Mouse (Mus musculus) kidney, adult 18-20 months (tissue): Measurements from ENCODE around the gene Dnhd1.
"Not testable (repeated sequence)": the region's sequence is repeated elsewhere in the genome, so short reads cannot be mapped to it uniquely, and the experiment has no call there.

Experiments
- DNase-seq: peaks from one replicate; pipeline ENCODE4 v3.0.0; 2021

Gene Dnhd1

DNA sequence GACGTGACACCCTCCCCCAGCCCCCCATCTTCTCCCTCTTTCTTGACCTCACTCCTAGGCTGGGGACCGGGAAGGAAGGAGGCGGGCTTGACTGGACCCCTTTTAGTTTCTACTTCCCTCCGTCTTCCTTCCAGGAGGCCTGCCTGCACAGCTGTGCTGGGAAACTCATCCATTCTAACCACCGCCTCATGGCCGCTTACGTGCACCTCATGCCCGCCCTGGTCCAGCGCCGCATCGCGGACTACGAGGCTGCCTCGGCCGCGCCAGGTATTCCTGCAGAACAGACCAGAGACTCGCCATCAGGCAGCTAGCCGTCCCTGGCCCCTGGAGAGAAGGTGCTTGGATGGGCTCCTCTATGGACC lies 9.8 kb upstream of the Dnhd1 start:
- DNase-seq = peak; percentile 45

DNA sequence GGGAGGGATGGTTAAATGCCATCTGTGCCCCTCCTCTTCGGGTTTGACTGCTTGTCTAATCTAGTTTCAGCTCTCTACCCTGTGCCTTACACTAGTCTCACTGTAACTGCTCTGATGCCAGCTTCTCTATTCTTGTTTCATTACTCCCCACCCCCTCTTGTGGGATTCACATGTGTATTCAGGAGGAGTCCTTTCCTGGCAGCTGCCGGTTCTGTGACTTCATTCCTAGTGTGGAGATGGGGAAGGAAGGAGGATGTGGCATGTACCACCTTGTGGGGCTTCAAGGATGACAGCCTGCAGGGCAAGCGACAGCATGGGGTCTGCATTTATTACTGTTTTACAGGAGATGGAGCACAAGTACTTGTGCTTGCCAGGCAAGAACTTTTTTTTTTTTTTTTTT lies 8.7 kb upstream of the Dnhd1 start:
- DNase-seq = no peak

DNA sequence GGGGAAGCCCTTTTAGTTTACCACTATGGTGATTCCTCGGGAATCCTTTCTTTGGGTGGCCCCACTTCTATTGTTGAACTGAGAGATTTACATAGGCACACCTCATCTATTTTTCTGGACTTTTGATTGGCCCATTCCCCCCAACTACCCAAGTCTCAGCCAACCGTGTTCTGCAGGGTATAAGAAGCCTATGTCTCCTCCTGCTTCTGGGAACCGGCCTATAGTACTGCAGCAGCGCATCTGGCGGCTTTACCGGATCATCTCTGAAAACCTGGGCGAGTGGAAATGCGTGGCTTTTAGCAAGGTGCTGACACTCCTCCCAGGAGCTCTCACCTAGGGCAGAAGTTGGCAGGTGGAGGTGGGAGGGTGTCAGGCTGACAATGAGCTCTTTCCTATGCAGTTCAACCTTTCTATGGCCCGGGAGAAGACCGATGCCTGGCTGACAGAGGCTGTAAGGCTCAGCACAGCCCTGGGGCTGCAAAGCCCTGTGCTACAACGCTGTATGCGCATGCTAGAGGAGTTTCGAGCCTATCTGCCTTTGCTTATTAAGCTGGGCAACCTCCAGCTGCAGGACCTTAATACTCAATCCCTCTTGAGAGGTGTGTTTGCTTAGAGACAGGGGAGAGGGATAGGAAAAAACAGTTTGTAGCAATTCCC lies 35.0 kb downstream of the Dnhd1 start:
- no peak for DNase-seq

DNA sequence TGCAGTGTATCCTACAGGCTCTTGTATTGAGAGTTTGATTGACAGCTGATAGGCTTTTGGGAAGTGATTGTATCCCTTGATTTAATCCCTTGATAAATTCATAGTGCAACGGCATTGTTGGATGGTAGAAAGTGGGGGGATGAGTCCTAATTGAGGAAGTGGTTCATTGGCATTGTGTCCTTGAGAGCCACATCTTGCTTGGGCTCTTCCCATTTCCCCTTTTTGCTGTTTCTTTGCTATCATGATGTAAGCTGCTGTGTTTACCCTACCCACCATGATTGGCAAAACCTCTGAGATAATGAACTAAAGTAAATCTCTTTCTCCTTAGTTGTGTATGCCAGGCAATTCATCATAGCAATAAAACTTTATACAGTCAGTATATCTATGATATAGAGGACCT lies 40.2 kb downstream of the Dnhd1 start:
- no peak for DNase-seq

DNA sequence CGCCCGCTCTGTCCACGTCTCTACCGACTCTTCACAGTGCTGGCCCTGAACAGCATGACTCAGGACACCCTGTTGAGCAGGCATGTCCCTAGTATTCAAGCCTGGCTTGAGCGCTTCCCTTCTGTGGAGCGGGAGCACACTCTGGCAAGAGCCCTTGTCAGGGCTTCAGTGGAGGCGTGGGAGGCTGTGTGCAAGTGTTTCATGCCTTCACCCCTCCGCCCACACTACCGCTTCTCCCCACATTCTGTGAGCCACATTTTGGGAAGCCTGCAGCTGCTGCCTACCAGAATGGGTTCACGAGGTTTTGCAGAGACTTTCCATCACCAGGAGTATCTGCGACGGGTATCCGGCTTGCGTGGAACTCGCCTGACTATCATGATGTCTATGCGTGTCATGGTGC lies 52.6 kb downstream of the Dnhd1 start:
- no peak for DNase-seq

DNA sequence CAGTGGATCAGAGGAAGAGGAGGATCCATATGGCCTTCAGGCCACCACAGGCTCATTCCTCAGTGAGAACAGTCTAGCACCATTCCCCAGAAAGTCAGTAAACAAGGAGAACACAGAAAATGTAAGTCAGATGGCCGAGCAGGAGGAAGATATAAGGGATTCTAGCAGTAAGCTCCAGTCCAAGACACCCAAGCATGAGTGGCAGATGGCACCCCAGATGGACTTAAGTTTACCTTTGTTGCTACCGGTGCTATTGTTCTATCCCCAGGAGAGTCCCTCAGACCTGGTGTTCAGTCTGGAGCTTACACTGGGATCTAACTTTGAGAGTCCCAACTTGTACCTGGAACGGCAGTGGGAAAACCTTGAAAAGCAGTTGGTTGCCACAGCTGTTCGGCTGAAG lies 53.2 kb downstream of the Dnhd1 start:
- DNase-seq = no peak

DNA sequence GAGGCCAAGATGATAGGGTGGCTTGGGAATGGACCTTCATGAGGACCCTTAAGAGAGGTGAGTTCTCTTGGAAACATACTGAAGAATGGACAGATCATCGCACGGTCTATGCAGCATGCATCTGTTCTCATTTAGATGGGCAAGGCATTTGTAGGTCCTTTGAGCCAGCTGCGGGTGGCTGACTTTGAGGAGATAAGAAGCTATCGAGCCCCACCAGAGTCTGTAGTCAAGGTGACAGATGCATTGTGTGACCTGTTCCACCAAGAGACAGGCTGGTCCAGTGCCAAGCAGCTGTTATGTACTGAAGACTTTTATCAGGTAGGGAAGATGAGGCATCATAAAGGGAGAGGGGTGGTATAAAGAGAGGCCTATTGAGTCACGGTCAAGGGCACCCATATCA lies 58.1 kb downstream of the Dnhd1 start:
- DNase-seq = no peak

DNA sequence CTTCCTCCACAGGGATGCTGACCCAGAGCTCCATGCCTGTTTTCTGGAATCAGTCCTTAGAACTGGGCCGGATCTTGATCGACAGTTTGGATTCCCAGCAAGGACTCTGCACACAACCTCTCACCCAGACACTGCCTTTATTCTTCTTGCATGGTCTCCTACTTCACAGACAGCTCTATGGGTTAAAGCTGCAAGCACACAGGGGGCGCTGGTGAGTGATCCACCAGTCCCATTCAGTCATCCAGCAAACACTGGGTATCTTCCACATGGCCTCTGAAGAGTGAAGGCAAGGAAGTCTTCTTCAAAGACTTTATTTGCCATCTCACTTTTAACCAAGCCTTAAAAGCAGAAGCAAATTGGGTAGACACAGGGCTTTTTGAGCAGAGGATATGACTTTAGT lies 64.7 kb downstream of the Dnhd1 start:
- DNase-seq = no peak

DNA sequence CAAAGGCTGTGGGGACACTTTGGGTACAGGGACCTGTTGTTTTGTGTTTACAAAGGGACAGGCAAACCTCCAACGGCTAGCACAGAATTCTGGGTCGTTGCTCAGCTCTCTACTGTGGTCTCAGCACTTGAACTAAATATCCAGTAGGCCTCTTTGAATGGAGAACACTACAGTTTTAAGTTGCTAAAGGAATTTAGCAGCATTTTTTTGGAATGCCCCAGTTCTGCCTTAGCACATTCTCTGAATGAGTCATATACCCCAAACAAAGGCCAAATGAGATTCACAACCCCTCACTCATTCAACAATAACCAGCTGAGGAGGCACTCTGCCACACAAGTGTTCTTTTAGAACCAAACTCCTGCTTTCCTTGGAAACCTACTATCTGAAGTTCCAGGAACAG lies 71.3 kb downstream of the Dnhd1 start:
- DNase-seq = no peak

DNA sequence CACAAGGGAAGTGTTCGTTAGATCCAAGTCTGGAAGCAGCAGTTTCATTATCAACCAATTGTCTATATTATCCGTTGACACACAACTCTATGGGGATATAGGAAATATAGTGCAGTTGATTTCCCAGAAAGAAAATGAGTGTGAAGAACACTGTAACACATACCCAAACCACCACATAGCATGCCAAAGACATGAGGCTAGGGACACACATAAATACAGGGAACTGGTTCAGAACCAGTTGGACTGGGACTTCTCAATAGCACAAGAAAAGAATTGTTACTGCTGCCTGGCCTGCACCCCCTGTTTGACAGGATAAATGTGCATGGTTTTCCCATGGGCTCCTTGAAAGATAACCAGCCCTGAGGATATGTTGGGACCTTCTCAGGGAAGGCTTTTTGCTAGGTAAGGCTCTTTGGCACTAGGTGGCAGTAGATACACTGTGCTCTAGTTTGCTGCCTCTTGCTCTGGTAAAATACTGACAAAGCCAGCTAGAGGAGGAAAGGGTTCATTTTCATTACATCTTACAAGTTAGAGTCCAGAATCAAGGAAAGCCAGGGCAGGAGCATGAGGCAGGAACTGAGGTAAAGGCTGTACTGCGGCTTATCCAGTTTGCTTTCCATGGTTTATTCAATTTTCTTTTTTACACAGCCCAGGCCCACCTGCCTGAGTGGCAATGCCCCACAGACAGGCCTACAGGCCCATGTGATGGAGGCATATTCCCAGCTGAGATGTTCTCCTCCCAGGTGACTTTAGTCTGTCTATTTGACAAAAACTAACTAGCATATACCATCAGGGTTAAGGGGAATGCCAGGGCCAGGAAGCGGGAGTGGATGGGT lies 75.7 kb downstream of the Dnhd1 start:
- DNase-seq = peak; percentile 46

DNA sequence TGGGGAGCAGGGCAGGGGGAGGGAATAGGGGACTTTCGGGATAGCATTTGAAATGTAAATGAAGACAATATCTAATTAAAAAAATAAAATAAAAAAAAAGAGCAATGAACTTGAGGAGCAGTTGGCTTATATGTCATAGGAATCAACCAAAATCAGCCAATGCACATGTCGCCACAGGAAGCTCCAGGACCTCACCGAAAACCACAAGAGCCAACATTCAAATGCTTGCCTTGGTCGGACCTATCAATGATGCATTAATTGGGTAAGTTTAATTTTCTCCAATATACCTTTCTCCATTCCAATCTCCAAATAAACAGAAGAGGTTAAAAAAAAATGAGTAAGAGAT lies 76.3 kb downstream of the Dnhd1 start:
- no peak for DNase-seq

DNA sequence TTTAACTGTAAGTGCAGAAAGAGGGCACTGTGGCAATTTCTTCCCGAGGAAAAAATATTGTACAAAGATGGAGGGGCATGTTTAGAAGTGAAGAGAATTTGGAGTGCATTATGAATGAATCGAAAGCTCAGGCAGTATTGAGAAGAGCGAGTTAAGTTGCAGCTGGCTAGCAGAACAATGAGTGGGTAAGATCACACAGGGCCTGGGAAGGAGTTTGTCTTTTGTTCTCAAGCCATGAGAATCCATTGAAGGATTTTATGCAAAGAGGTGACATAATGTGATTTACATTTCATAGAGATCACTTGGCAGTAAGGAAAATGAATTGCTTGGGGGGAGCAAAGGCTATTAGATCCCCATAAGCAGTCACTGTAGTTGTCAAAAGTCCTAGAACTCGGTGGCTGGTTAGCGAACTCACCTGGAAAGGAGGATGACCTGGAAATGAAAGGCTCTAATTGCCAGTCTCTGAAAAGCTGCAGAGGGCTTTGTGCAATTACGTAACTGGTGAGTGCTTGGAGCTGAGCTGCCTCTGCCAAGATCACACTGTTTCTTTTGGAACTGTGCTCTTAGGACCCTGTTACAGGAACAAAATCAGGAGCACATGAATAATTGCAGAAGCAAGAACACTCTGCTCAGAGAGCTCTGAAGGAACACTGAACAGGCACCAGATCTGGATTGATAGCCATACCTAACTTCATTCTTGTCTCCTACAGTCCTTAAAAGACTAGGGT lies 78.2 kb downstream of the Dnhd1 start:
- DNase-seq = no peak

DNA sequence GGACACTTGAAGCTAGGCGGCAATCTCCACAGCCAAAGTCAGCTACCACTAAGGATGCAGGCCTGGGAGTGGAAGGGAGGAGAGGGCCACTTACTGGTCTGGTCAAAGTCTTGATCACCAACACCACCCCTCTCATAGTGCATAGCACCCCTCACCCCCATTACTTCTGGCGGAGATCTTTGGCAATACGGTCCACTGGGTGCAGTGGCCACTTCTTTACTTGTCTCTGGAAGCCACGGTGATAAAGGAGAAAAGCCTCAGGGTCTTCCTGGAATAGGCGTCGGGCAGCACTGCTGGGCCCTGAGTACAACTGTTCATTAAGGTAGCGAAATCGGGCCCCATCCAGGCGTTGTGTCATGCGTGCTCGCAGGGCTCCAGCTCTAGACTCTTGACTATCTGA lies 83.2 kb downstream of the Dnhd1 start:
- no peak for DNase-seq

DNA sequence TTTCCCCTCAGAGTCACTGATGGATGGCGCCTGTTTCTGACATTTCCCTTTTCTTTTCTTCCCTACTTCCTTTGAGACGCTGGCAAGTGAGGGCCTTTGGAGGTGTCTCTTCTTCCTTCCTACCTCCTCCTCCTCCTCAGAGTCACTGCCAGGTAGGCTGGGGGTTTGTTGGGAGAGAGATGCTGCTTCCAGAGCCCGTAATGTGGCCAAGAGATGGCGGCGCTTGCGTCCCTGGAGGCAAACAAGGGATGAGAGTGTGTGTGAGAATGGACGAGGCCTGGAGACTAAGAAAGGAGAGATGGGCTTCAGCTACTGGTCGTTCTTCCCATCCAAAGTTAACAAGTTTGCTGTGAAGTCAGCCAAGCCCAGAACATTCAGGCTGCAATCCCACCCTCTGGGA lies 84.2 kb downstream of the Dnhd1 start:
- no peak for DNase-seq

DNA sequence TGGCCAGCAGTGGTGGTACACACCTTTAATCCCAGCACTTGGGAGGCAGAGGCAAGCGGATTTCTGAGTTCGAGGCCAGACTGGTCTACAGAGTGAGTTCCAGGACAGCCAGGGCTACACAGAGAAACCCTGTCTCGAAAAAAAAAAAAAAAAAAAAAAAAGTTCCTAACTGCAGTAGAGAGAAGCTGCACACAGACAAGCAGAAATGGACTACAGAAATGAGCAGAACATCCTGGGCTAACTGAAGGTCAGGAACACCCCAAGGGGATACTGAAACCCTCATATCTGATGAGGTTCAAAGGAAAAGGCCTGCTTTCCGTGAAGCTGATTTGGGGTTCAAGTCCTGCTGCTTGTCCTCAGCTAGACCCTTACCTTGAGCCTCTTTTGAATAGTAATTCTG lies 84.8 kb downstream of the Dnhd1 start:
- not testable (repeated sequence) for DNase-seq

DNA sequence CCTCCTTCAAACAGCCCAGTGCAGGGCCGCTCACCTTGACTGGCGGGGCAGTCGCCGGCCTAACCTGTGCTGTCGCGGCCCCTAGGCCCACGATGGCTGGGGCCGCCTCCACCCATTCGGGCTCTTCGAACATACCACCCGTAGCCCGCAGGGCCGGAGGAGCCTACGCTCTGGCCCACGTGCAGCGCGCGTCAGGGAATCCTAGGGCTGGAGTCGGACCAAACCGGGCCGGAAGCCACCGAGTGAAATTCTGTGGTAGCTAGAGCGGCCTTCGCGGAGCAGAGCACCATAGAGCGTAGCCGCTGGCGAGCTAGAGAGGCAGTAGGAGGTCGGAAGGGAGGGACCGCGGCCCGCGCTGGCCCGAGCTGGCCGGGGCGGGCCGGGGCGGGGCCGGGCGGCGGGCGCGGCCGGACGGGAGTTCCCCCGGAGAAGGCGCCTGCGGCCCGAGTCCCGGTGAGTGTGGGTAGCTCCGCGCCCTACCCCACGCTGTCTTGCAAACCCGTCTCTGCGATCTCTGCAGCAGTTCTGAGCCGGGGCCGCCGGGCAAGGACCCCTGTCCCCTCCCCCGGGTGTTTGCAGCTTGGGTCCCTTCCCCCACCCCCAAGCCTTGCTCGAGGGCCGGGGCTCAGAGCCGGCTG lies 85.8 kb downstream of the Dnhd1 start, which contains the start of gene Ilk:
Ilk (plus strand) TSS at position 329 of the 638 bp plus-strand sequence.
- DNase-seq = peak; percentile 93

DNA sequence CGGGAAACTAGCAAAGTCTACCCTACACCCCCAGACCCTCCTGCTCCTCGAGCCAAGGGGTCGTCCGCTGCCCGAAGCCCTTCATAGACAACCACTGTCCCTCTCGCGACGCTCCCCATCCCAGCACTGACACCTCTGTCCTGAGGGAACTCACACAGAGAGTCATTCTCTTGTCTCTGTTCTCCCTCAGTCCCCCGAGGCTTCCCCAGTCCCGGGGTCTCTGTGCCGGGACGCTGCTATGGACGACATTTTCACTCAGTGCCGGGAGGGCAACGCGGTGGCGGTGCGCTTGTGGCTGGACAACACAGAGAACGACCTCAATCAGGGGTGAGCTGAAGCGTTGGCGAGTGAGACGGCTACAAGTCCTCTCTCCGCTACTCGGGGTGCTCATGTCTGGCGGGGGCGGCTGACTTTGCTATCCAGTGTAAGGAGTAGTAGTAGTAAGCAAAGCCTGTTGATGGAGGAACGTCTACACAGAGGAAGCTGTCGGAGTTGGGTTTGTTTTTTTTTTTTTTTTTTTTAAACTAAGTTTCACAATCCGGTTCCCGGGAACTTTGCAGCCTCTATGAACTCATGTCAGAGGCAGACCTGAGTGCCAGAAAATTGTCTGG lies 86.4 kb downstream of the Dnhd1 start, which contains the start of gene Rrp8:
Rrp8 (minus strand) TSS at position 475 of the 611 bp plus-strand sequence.
- peak; percentile 68 for DNase-seq

DNA sequence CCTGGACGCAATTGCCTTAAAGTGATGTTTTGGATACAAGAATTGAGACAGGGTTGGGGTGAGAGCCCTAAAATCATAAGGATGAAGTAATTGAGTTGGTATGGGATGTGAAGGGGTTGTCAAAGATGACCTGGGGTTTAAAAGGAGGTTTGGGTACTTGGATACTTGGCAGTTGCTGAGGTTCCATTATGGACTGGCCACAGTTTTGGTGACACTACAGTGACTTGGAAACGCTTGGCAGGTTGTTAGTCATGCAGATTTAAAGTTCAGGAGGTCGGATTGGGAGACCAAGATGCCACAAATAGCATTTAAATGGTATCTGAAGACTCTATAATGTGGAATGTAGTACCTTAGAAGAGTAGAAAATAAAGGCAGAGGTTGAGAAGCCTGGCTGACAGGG lies 87.0 kb downstream of the Dnhd1 start:
- no peak for DNase-seq

DNA sequence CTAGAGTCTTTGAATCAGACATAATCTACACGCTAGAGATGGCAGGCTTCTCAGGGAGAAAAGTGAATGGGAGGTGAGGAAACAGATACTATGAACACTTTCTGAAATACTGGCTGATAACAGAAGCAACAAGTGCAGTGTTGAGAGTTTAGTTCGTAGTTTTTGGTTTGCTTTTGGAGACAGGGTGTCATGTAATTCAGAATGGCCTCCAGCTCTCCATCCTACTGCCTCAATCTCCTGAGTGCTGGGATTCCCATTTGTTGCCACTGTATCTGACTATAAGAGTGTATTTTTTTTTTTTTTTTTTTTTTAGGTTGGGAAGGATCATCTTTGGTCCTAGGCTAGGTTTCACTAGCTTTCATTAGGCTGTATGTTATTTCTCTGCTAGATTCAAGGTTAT lies 87.7 kb downstream of the Dnhd1 start:
- no peak for DNase-seq

DNA sequence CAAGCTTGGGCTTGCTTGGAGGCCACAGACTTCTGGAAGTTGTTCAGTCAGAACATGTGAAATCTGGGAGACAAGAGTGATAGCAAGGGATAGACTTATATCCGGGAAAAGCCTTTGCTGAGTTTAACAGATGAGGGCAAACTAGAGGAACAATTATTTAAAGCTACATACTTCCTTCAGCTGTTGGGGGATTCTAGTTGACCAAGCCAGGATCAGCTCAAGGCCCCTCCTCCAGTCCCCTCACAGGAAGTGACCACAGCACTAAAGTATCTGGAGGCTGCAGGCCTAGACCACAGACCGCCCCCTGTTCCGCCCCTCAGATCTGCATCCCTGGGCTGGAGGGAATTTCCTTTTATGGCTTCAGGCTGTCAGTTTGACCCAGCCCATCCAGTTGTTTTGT lies 88.3 kb downstream of the Dnhd1 start:
- peak; percentile 55 for DNase-seq

DNA sequence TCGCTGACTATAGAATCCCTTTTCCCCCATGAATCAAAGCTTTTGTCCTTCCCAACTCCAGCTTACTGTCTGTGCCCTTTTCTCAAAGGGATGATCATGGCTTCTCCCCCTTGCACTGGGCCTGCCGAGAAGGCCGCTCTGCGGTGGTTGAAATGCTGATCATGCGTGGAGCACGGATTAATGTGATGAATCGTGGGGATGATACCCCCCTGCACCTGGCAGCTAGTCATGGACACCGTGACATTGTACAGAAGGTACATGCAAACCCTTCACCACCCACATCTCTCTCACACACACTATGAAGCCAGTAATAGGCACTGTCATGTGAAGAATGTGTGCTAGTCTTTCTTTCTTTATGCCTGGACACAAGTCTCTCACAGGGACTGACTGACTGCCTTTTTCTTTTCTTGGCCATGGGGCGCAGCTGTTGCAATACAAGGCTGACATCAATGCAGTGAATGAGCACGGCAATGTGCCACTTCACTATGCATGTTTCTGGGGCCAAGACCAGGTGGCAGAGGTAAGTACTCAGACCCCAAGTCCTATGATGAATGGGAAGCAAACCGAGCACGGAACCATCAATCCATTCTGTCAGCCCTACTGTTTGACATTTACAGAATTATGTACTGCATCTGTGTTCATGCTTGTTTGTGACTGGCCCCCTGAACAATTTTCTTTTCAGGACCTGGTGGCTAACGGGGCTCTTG lies 89.6 kb downstream of the Dnhd1 start:
- DNase-seq = no peak

DNA sequence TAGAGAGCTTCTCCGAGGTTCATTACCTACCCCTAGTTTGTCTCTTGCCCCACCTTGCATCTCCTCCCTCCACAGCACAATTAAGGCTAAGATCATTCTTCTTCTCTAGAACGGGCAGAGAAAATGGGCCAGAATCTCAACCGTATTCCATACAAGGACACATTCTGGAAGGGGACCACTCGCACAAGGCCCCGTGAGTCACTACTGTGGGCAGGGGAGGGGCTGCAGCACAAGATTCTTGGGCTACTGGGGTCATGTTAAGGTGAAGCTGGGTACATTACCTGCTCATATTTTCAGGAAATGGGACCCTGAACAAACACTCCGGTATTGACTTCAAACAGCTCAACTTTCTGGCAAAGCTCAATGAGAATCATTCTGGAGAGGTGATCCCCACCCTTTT lies 90.2 kb downstream of the Dnhd1 start:
- no peak for DNase-seq
